Mouse (Mus musculus) stomach, postnatal 0 days (tissue): ENCODE measurements at regions not wholly inside any gene's neighbourhood (a gene's known extent, or its start where the extent isn't known, plus 50 kb on each side); places are given as distances from the start of the nearest gene placed in this dataset.

Source experiments
- ATAC-seq: fragments of 200-750 bp; cut with Nextera tagmentation; 2 replicates; pipeline ENCODE4 v1.8.0; 2017; ENCODE audit not compliant: low FRiP score, low TSS enrichment
- DNase-seq: peaks from one replicate; pipeline ENCODE4 v3.0.0-alpha.2; 2016; ENCODE audit warnings: low spot score
- H3K27ac ChIP-seq: fragments of 300-500 bp; sonication (generic); replicated peaks from 2 replicates; pipeline ENCODE4 v1.5.1; 2014; ENCODE audit warnings: mild to moderate bottlenecking, control low read depth
- H3K27me3 ChIP-seq: fragments of 300-500 bp; sonication (generic); 2 replicates; pipeline ENCODE4 v1.6.1; 2014; ENCODE audit warnings: low read length; ENCODE audit not compliant: control insufficient read depth, insufficient read depth
- H3K36me3 ChIP-seq: fragments of 300-500 bp; sonication (generic); 2 replicates; pipeline ENCODE4 v1.6.1; 2014; ENCODE audit warnings: low read length, mixed read lengths; ENCODE audit not compliant: control insufficient read depth, insufficient read depth
- H3K4me1 ChIP-seq: fragments of 300-500 bp; sonication (generic); replicated peaks from 2 replicates; pipeline ENCODE4 v1.6.1; 2014; ENCODE audit warnings: antibody characterized with exemption; ENCODE audit not compliant: control insufficient read depth, insufficient read depth
- H3K4me2 ChIP-seq: fragments of 300-500 bp; sonication (generic); replicated peaks from 2 replicates; pipeline ENCODE4 v1.6.1; 2014; ENCODE audit warnings: low read depth, mild to moderate bottlenecking, control low read depth, moderate library complexity
- H3K4me3 ChIP-seq: fragments of 300-500 bp; sonication (generic); 2 replicates; pipeline ENCODE4 v1.5.1; 2014; ENCODE audit warnings: low read depth, low read length, control low read depth
- H3K9ac ChIP-seq: fragments of 300-500 bp; sonication (generic); 2 replicates; pipeline ENCODE4 v1.6.1; 2014; ENCODE audit warnings: mild to moderate bottlenecking, low read length, control low read depth, mixed read lengths
- H3K9me3 ChIP-seq: fragments of 300-500 bp; sonication (generic); 2 replicates; pipeline ENCODE4 v1.6.1; 2016; ENCODE audit warnings: low read length; ENCODE audit not compliant: control insufficient read depth
- CTCF ChIP-seq: IDR thresholded peaks from 2 replicates; pipeline ENCODE4 v1.5.1; 2016; ENCODE audit warnings: antibody characterized with exemption, low read depth, mild to moderate bottlenecking, moderate library complexity
- EP300 ChIP-seq: optimal IDR thresholded peaks from 2 replicates; pipeline ENCODE3; 2016; ENCODE audit warnings: antibody characterized with exemption
- WGBS: fragments of 180-500 bp; shearing (Covaris S2); extraction: QIAGEN DNeasy Blood & Tissue Kit; methylation state at CpG from one replicate; pipeline ENCODE4 v1.1.7; 2014; 5-methylcytosine and 5-hydroxymethylcytosine counted together

GRCm38 (mm10) chr13:110756877-110757276 lies 362.0 kb downstream of the Plk2 start:
- Histone ChIP-seq H3K9ac (no peak overlapping the region), H3K9me3 (no peaks in the 10 kb centered on the region), H3K4me1 (no peaks in the 10 kb centered on the region), H3K27ac (no peak overlapping the region), H3K4me2 (no peak overlapping the region), H3K4me3 (no peak overlapping the region), H3K36me3 (no peaks in the 10 kb centered on the region), H3K27me3 (no peaks in the 10 kb centered on the region)
- ATAC-seq = no peak
- TF ChIP-seq CTCF = no peak
- no peak for TF ChIP-seq EP300
- DNase-seq = no peak
- 45% methylated on average over 2 of the region's 2 CpGs for WGBS

- no peak for TF ChIP-seq CTCF
- TF ChIP-seq EP300 = no peak
- ATAC-seq (no peak), DNase-seq (no peak)
- Histone ChIP-seq H3K27me3 (no peaks in the 10 kb centered on the region), H3K36me3 (no peaks in the 10 kb centered on the region), H3K9ac (no peak overlapping the region), H3K4me3 (no peak overlapping the region), H3K27ac (no peak overlapping the region), H3K9me3 (no peaks in the 10 kb centered on the region), H3K4me1 (no peaks in the 10 kb centered on the region), H3K4me2 (no peak overlapping the region)
Observed at GRCm38 (mm10) chr13:110769210-110769609, 374.4 kb downstream of the Plk2 start.

- no peak for ATAC-seq
- Histone ChIP-seq H3K9ac (no peak overlapping the region), H3K4me1 (no peaks in the 10 kb centered on the region), H3K27me3 (no peaks in the 10 kb centered on the region), H3K36me3 (no peaks in the 10 kb centered on the region), H3K4me2 (no peak overlapping the region), H3K9me3 (no peaks in the 10 kb centered on the region), H3K4me3 (no peak overlapping the region), H3K27ac (no peak overlapping the region)
- TF ChIP-seq EP300 = no peak
- TF ChIP-seq CTCF = no peak
- no peak for DNase-seq
Observed at GRCm38 (mm10) chr13:110775251-110775650, 380.4 kb downstream of the Plk2 start.

GRCm38 (mm10) chr13:110784162-110784785 lies 389.4 kb downstream of the Plk2 start:
- DNase-seq = no peak
- H3K4me2 ChIP-seq = no peak overlapping the region
- H3K27ac ChIP-seq = no peak overlapping the region
- no peak overlapping the region for H3K9ac ChIP-seq
- no peaks in the 10 kb centered on the region for H3K9me3 ChIP-seq
- no peak overlapping the region for H3K4me3 ChIP-seq
- no peaks in the 10 kb centered on the region for H3K36me3 ChIP-seq
- WGBS = 79% methylated on average over 12 of the region's 12 CpGs
- ATAC-seq = no peak
- TF ChIP-seq EP300 = no peak
- no peak for TF ChIP-seq CTCF
- no peaks in the 10 kb centered on the region for H3K27me3 ChIP-seq
- no peaks in the 10 kb centered on the region for H3K4me1 ChIP-seq

- no peak overlapping the region for H3K4me2 ChIP-seq
Observed at GRCm38 (mm10) chr13:110784822-110785221, 390.0 kb downstream of the Plk2 start.

GRCm38 (mm10) chr13:110798313-110798712 lies 403.5 kb downstream of the Plk2 start:
- Histone ChIP-seq H3K4me2 (no peak overlapping the region), H3K4me1 (no peaks in the 10 kb centered on the region), H3K9me3 (no peaks in the 10 kb centered on the region), H3K9ac (no peak overlapping the region), H3K36me3 (no peaks in the 10 kb centered on the region), H3K4me3 (no peak overlapping the region), H3K27me3 (no peaks in the 10 kb centered on the region), H3K27ac (no peak overlapping the region)
- ATAC-seq (no peak), DNase-seq (no peak)
- 53% methylated on average over 7 of the region's 7 CpGs for WGBS
- TF ChIP-seq CTCF (no peak), EP300 (no peak)

More at GRCm38 (mm10) chr13:110784822-110785221, 390.0 kb downstream of the Plk2 start:
- ATAC-seq (no peak), DNase-seq (no peak)
- Histone ChIP-seq H3K9me3 (no peaks in the 10 kb centered on the region), H3K36me3 (no peaks in the 10 kb centered on the region), H3K27me3 (no peaks in the 10 kb centered on the region), H3K9ac (no peak overlapping the region), H3K4me1 (no peaks in the 10 kb centered on the region), H3K27ac (no peak overlapping the region), H3K4me3 (no peak overlapping the region)
- TF ChIP-seq CTCF = no peak
- TF ChIP-seq EP300 = no peak
- WGBS = 75% methylated on average over 5 of the region's 5 CpGs
